Mouse (Mus musculus): ENCODE measurements at regions not wholly inside any gene's neighbourhood (a gene's known extent, or its start where the extent isn't known, plus 50 kb on each side); places are given as distances from the start of the nearest gene placed in this dataset.

GRCm38 (mm10) chr6:99899704-99900103, 173.5 kb upstream of the Prok2 start:
- no peak for DNase-seq (ENCODE audit: low read depth, low spot score)

- DNase-seq (ENCODE audit: low read depth, low spot score): no peak
These were observed 171.9 kb upstream of the Prok2 start for GRCm38 (mm10) chr6:99898077-99898476.

DNA sequence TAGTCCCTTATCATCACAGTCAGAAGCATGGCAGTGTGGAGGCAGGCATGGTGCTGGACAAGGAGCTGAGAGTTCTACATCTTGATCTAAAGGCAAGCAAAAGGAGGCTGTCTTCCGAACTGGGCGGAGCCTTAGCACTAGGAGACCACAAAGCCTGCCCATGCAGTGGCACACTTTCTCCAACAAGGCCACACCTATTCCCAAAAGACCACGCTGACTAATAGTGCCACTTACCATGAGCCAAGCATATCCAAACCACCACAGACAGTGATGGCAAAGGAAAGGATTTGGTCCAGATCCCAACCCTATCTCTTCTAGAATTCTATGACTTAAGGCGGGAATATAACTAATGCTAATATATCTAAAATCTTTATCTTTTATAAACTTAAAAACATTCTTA, 169.4 kb upstream of the Prok2 start:
- no peak for DNase-seq (ENCODE audit: low read depth, low spot score)

DNA sequence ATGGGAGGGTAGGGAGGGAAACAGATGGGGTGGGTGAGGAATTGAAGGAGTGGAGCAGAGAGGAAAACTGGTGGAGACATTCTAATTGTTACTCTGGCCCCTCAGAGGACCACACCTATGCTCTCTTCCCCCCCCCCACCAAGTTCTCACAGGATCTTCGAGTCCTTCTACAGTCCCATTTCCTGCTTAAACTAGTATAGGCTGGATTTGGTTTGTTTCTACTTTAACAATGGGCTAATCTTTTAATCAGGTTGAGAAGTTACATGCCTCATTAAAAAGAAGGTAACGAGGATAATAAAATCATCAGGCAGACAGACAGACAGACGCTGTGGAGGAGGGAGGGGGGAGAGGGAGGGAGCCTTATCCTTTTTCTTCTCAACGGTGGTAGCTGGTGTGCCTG, 167.7 kb upstream of the Prok2 start:
- no peak for DNase-seq (ENCODE audit: low read depth, low spot score)

DNA sequence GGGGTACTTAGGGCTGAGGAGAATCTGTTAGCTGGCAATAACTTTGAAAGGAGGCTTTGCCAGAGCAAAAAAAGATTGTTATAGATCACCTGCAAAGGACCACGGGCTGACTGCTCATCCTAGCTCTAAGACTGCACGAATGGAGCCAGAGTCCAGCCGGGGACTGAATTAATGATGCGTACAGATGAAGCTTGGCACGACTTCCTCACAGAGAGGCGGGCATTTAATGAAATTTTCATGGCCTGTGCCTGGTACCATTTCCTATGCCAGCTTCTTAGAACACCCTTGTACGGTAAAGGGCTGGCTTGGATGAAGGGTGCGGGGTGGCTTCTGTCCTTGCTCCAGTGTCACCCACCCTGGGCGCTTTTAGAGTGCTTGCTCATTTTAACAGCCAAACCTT, 166.0 kb upstream of the Prok2 start:
- DNase-seq (ENCODE audit: low read depth, low spot score): no peak

DNA sequence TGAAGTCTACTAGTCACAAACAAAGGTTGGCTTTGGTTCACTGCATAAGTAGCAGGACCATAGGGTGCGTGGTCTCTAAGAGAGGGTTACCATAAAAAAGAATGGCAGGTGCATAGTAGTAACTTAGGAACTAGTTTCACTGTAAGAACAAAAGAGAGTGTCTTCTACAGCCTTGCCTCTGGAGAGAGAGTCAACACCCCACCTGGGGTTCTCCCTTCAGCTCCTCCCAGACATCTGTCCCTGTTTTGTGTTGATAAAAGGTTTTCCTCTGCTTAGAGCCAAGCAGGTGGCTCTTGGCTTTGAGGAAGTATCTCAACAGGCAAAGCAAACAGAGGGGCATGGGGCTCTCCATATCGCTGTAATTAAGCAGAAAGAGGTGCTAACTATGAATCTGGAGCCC, 165.6 kb upstream of the Prok2 start:
- no peak for DNase-seq (ENCODE audit: low read depth, low spot score)

DNA sequence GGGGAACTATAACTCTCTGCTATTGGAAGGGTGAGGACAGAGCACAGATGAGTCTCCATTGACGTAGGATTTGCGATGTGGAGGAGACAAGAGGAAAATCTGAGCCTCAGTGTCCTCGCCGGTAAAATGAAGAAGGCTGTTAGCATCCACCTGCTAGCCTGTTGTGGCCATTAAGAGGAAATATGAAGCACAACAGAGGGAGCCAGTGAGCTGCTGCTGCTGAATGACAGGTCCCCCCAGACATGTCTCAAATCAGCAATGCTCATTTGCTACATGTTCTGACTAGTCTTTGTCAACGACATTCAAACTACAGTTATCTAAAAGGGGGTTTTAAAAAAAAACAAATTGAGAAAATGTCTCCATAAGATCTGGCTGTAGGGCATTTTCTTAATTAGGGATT, 164.6 kb upstream of the Prok2 start:
- DNase-seq (ENCODE audit: low read depth, low spot score): peak; percentile 21

GRCm38 (mm10) chr6:99889055-99889454, 162.9 kb upstream of the Prok2 start:
- DNase-seq (ENCODE audit: low read depth, low spot score): no peak

DNA sequence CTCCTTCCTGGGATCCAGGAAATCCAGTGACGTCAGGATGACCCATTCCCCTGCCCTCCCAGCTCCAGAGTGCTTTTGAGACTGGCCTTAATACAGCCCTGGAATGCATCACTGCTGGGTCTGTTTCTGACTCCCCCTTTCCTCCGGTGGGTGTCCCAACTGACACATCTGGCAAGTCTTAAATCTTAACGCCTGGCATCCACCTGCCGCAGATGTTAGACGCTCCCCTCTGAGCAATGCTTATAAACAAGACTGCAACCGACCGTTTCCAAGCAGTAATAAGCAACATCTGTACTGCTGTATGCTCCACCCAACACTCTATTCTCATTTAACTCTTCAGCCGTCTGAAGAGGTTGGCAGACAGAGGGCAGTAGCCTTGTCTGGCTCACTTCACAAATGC, 161.7 kb upstream of the Prok2 start:
- DNase-seq (ENCODE audit: low read depth, low spot score): no peak

GRCm38 (mm10) chr6:99884755-99885154, 158.6 kb upstream of the Prok2 start:
- DNase-seq (ENCODE audit: low read depth, low spot score): peak; percentile 14

DNA sequence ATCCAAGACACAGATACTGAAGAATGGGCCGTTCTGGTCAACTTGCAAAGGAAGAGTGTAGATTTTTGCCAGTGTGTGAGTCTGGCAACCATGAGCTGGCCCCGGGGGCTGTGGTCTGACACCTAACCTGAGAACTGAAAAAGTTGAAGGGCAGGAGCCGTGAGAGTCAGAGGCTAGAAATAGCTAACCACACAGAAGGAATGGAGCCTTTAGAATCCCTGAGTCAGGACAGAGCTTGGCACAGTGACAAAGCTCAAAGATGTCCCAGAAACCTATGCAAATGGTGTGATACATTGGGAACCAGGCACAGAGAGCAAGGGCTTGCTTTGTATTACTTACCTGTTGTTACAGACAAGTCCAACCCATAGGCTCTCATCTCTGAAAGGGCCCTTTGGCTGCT, 157.9 kb upstream of the Prok2 start:
- peak; percentile 59 for DNase-seq (ENCODE audit: low read depth, low spot score)

GRCm38 (mm10) chr6:99881606-99882005, 155.4 kb upstream of the Prok2 start:
- DNase-seq (ENCODE audit: low read depth, low spot score): no peak

- no peak for DNase-seq (ENCODE audit: low read depth, low spot score)
These were observed 148.7 kb upstream of the Prok2 start for GRCm38 (mm10) chr6:99874852-99875251.

- DNase-seq (ENCODE audit: low read depth, low spot score): no peak
These were observed 147.8 kb upstream of the Prok2 start for GRCm38 (mm10) chr6:99874029-99874428.

- DNase-seq (ENCODE audit: low read depth, low spot score): no peak
These were observed 139.9 kb upstream of the Prok2 start for GRCm38 (mm10) chr6:99866061-99866460.

DNA sequence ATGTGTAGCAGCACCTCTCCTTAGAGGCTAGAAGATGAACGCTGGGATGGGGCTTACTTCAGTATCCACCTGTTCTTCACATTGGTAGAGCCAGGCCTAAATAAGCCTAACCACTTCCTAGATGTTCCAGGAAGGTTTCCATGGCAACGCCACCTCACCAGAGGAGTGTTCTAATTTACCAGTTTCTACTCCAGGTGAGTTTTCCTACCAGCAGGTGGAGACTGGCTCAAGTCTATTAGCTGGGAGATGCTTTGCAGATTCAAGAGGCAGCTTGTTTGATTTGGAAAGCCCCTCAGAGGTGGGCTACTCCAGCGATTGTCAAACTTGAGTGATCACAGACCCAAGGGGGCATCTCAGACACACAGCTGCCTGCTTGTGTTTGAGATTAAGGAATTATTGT, 138.8 kb upstream of the Prok2 start:
- peak; percentile 88 for DNase-seq (ENCODE audit: low read depth, low spot score)

GRCm38 (mm10) chr6:99863418-99863817, 137.2 kb upstream of the Prok2 start:
- peak; percentile 26 for DNase-seq (ENCODE audit: low read depth, low spot score)

DNA sequence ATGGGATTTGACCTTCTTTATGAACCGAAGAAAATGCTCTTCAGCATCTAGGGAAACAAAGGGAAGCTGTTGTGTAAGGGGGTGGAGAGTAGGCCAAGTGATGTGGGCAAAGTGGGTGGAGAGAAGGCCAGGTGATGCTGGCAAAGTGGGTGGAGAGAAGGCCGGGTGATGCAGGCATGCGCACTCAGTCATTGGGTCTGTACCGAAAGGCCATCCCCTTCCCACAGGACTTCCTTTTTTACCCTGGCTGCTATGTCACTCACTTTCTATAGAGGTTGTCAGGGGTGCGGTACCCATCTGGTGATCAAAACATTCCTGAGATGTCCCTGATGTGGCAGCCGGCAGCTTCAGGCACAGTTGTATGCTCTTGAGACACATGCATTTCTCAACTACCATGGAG, 131.2 kb upstream of the Prok2 start:
- DNase-seq (ENCODE audit: low read depth, low spot score): no peak

DNA sequence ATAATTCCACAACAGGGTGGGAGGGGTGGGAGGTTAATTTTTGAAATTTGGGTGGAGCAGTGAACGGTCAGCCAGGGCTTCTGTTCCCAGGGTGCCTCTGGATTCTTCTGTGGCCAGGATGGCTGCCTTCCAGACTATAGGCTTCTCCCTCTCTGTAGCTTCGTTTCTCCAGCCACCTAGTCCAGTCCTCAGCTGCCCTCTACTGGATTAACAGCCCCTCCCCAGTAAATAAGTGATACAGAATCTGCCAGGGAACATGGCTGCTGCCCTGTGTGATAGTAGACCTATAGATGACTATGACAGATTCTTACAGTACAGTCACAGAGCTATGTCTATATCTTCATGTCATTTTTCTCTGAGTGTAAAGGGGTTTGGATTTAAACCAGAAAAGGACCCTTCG, 127.5 kb upstream of the Prok2 start:
- DNase-seq (ENCODE audit: low read depth, low spot score): no peak

DNA sequence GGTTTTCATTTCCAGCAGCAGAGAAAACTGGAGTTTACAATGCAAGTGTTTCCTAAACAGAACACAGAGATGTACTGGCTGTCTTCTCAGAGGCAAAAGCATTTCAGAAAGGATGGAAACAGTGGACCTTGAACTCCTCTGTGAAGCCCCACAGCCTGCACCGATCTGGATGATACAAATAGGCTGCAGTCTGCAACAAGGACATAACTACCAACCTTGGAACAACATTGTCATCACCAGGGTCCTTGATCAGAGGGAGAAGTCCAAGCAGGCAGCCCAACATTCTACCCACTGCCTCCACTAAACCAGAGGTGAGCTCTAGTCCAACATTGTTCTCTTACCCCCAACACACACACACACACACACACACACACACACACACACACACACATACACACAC, 124.5 kb upstream of the Prok2 start:
- DNase-seq (ENCODE audit: low read depth, low spot score): no peak

DNA sequence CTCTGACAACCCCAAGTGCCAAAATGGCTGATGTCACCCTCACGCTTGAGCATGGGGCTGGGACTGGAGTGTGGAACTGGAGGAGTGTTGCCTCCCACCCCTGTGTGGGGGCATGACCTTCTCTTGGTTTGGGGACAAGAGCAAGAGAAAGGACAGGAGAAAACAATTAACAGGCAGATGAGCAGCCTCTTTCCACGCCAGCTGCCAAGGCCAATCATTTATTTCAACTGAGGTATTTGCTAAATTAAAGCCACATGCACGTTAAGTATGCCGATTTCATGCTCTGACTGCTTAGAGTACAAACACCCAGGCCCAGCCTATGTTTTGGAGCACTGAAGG, 119.3 kb upstream of the Prok2 start:
- DNase-seq (ENCODE audit: low read depth, low spot score): no peak

DNA sequence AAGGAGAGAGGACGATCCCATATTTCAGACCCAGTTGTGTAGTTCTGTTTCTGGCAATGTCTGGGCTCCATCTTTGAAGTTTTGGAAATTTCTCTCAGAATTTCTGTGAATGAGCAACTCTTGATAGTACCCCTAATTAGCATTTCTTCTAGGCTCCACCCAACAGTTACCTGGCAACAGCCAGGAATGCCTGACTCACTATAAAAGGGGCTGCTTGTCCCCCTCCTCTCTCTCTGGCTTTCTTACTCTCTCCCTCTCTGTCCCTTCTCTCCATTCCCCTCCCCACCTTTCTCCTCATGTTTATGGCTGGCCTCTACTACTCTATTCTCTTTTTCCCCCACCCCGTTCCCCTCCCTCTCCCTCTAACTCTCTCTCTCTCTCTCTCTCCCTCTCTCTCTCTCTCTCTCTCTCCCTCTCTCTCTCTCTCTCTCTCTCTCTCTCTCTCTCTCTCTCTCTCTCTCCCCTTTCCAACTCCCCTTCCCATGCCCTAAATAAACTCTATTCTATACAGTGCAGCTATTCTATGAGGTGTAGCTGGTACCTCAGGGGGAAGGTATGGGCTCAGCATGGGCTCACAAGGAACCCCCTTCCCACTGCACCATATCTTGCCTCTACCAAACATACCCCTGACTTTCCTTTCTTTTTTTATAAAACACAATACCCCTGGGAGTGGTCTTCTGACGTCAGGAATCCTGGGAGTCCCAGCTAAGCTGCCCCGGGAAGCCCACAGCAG, 118.7 kb upstream of the Prok2 start:
- DNase-seq (ENCODE audit: low read depth, low spot score): no peak

- no peak for DNase-seq (ENCODE audit: low read depth, low spot score)
These were observed 117.3 kb upstream of the Prok2 start for GRCm38 (mm10) chr6:99843507-99843906.

- no peak for DNase-seq (ENCODE audit: low read depth, low spot score)
These were observed 116.5 kb upstream of the Prok2 start for GRCm38 (mm10) chr6:99842723-99843122.
